Mouse (Mus musculus) kidney, postnatal 25 days (tissue): ENCODE data around the gene Hbb-y.
"Not testable (repeated sequence)": the region's sequence is repeated elsewhere in the genome, so short reads cannot be mapped to it uniquely, and the experiment has no call there.

Experiments
- DNase-seq, 2 experiments: peaks; one replicate each; pipeline ENCODE4 v3.0.0; 2021; ENCODE audit warnings: mixed read lengths in 2 of 2

Gene Hbb-y

DNA sequence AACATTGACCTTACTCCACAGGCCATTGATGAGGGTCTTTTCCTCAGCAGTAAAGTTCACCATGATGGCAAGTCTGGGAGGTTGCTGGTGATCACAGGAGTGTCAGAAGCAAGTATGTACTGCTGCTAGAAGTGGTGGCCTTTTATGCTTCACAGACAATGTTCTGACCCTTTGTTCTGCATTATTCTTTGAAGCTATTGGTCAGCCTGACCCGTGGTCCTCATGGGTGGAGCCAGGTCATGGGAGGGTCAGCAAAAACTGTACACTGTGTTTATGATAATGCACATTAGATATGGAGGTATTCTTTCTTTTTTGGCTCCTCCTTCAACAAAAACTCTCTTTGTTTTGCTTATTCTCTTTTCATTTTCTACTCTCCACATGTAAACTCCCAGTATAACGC is at the start of gene Hbb-y:
Gene Hbb-y, minus strand, starts transcription at position 127 of the 400 bp plus-strand sequence.
- no peak for DNase-seq

DNA sequence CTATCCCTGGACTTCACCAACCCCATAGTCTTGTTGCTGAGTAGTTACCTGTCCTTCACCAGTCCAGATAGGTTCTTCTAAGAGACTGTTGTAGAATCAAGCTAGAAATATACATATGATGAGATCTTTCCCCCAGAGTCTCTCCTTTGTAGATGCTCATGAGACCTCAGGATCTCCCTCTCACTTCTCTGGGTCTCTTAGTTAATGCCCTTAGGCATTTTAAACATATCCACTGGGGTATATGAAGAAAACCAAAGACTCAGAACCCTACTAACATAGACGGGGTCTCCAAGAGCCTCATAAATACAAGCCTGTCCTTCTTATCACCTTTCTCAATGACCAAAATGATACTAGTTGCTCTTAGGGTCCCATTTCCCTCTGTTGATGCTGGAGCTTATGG is 41.4 kb upstream of the Hbb-y start, which contains the start of gene Olfr64:
Gene Olfr64, minus strand, starts transcription at position 101 of the 400 bp plus-strand sequence.
- no peak for DNase-seq

DNA sequence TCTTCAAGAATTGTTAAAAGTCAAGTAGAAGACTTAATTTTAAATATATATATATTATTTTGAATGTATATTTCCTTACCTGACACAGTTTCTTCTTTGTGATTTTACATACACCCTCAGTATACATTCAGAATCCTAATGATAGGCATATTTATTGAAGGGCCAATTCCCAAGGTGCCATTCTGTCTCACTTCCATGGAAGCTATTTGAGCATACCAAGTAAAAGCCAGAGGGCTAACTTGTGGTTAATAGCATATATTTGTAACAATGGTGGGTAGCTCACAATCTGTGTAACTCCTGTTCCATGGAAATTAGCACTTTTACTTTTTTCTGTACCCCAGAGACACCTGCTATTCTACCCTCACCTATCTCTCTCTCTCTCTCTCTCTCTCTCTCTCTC is 33.1 kb upstream of the Hbb-y start, which contains the start of gene Olfr66:
Gene Olfr66, minus strand, starts transcription at position 101 of the 400 bp plus-strand sequence.
- no peak for DNase-seq

DNA sequence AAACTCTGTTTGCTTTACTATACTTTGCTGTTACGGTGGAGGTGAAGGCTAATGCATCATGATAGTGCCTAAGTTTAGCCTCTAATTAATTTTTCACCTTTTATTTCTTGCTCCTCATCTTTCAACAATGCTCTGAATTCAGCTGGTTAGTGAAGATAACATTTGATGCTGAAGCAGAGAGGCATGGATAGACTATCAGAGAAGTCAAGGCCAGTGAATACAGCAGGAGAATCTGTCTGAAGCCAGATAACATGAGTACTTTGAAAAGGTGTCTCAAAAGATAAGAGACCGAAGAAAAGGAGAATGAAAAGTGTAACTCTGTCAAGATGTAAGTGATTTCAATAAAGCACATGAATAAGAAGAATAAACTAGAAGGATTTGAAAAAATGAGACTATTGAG is 24.1 kb upstream of the Hbb-y start:
- DNase-seq: no peak

GRCm38 (mm10) chr7:103874451-103874850 is 21.4 kb upstream of the Hbb-y start:
- DNase-seq: no peak

- DNase-seq: no peak
Observed at GRCm38 (mm10) chr7:103873064-103873463, 20.0 kb upstream of the Hbb-y start.

DNA sequence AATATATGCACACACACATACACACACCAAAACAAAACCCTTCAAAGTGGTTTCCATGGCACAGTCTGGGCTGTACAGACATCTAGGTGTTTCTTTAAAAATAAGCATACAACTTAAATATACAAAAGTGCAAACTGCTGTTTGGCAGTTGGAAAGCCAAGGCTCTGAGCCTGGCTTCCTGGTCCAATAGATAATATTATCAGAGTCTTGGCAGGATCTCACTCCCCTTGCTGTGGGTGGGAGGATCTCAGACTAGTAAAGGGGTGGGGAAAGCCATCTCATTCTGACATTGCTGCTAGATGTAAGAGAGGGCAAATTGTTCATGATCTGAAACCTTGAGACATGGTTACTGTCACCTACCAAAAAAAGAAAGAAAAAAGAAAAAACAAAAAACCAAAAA is 17.7 kb upstream of the Hbb-y start:
- DNase-seq: no peak

DNA sequence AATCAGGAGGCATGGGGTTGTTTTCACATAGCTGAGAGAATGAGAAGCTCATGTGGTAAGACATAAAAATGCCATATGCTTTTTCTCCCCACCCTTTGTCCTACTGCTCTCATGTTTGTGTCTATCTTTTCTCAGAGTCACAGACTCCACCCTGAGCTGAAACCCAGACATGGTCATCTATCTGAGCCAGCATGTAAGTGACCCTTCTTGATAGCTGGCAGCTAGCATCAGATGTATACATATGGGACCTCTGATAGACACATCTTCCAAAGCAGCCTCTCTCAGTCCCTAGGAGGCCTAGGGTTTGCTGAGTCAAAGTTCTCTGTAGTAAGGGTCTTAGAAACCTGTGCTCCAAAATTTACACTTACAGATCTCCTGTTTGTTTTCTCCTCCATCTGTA is 12.7 kb upstream of the Hbb-y start:
- DNase-seq: no peak

- no peak for DNase-seq
Observed at GRCm38 (mm10) chr7:103861531-103861930, 8.5 kb upstream of the Hbb-y start.

GRCm38 (mm10) chr7:103860855-103861254 is 7.8 kb upstream of the Hbb-y start:
- peak in 1 of 2 experiments; percentile 37 for DNase-seq

DNA sequence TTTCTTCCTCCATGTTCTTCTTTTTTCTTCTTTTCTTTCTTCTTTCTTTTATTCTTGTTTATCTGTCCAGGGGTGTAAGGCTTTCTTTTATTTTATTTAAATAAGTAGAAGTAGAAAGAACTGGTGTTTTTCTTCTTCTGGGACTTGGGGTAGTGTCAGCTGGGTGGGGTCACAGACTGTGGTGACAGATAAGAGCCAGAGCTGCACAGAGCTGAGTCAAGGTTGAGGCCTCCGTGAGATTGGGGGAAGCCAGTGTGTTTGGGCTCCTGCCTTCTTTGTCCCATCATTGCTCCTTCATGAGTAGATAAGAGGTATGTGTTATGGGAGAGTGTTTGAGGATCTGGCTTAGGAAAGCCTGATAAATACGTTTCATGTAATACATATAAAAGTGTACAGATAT is 6.1 kb upstream of the Hbb-y start:
- no peak for DNase-seq

- no peak for DNase-seq
Observed at GRCm38 (mm10) chr7:103854669-103855068, 1.7 kb upstream of the Hbb-y start.

- DNase-seq: no peak
Observed at GRCm38 (mm10) chr7:103844525-103845325, 8.3 kb downstream of the Hbb-y start.

DNA sequence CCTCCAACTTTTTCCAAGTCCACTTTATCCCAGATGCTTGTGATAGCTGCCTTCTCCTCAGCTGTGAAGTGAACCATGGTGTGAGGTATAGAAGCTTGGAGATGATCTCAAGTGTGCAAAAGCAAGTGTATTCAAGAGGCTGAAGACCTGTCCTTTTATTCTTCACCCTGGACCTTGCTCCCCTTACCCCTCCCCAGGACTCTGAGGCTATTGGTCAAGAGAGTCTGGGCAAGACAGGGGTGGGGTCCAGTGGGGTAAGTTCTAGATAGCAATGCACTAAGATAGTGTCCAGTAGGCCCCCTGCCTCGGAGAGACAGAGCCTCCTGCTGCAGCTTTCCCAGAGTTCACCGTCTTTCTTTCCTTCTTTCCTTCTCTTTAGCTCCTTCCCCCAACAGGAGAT is 10.0 kb downstream of the Hbb-y start, which contains the start of gene Hbb-bh1:
Gene Hbb-bh1, minus strand, starts transcription at position 131 of the 400 bp plus-strand sequence.
- DNase-seq: no peak

DNA sequence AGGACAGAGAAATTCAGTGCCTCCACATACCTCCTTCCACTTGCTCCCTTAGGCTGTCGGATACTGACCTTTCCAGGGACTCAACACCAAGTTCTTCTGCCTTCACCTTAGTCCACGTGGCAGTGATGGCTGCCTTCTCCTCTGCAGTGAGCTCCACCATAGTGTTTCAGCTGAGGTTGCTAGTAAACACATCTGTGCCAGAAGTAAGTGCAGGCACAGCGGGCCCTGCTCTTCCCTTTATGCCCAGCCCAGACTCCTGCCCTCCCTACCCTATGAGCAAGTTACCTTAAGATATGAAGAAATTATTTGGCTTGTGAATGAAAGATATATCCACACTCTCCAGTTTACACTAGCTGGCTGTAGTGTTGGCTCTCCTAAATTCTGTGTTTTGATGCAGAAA is 12.7 kb downstream of the Hbb-y start, which contains the start of gene Hbb-bh2:
Gene Hbb-bh2, minus strand, starts transcription at position 253 of the 400 bp plus-strand sequence.
- no peak for DNase-seq

DNA sequence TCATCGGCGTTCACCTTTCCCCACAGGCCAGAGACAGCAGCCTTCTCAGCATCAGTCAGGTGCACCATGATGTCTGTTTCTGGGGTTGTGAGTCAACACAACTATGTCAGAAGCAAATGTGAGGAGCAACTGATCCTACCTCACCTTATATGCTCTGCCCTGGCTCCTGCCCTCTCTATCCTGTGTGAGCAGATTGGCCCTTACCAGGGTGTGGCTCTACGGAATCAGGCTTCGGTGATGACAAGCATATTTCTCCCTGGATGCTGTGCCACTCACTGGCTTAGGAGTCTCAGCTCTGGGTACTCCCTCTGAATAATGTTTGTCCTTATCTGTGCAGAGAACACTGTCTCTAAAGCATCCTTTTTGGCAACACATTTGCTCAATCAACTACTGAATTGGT is 25.2 kb downstream of the Hbb-y start, which contains the start of gene Hbb-bs:
Gene Hbb-bs, minus strand, starts transcription at position 289 of the 400 bp plus-strand sequence.
- DNase-seq: no peak

GRCm38 (mm10) chr7:103827139-103827538 is 25.9 kb downstream of the Hbb-y start:
- not testable (repeated sequence) for DNase-seq

GRCm38 (mm10) chr7:103826255-103826887 is 26.6 kb downstream of the Hbb-y start:
- no peak for DNase-seq

GRCm38 (mm10) chr7:103825536-103826254 is 27.3 kb downstream of the Hbb-y start:
- no peak for DNase-seq

DNA sequence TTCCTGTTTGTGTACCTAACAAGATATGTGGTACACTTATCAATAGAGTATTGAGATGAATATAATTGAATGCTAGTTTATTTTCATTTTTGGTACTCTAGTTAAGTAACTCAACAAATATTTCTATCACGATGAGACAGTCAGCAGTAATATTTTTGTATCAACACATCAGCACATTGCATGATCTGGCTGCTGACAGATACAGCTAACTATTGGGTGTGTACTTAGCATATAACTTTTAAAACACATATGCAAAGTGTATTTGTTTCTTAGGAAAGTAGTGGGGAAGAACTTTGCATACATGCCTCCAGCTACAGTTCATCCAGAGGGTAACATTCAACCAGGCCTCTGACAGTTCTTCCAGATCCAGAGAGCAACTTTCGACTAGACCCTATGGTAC is 28.4 kb downstream of the Hbb-y start:
- DNase-seq: no peak

DNA sequence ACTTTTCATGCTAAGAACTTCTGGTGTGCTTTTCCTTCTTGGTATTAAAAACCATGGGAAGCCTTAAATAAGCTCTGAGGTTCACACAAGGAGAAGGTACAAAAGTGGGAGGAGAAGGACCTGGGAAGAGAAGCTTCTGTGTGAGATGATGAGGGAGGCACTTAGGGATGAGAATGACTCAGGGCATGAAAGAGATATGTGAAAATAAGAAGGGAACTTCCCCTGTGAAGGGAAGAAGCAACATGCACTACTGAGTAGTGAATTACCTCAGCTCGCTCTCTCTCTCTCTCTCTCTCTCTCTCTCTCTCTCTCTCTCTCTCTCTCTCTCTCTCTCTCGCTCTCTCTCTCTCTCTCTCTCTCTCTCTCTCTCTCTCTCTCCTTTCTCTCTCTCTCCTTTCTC is 37.9 kb downstream of the Hbb-y start:
- not testable (repeated sequence) for DNase-seq

- DNase-seq: no peak
Observed at GRCm38 (mm10) chr7:103813766-103814165, 39.2 kb downstream of the Hbb-y start, which contains the start of gene Hbb-bt. Hbb-bt (minus strand) TSS chr7:103813996.

DNA sequence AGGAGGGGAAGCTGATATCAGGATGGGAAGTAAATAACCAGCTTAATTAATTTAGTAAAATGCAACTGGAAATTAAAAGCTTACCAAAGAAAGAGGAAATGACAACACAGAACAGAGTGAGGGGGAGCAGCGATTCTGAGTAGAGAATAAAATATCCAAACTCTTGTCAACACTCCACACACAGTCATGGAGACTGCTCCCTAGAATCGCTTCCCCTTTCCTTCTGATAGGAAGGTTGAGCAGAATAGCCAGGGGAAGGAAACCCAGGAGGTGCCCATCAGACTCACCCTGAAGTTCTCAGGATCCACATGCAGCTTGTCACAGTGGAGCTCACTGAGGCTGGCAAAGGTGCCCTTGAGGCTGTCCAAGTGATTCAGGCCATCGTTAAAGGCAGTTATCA is 39.9 kb downstream of the Hbb-y start:
- not testable (repeated sequence) for DNase-seq
